Mouse (Mus musculus): ENCODE measurements around the gene Map3k1.

Gene Map3k1

DNA sequence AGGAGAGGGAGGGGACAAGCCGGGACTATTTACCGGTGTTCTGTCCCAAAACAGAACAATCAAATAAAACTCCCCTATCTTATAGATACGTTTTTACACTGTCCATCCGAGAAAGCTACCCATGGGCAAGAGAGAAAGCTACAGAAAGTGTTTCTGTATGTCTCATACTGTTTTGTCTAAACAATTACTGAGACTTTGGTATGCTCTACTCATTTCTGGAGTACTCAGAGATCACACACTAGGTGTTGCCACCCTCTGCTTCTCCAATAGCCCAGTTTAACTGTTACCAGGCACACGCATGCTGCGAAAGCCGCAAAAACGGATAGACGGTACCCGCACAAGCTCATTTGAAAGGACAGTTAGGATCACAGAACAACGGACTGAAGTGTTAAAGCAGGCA is 17.2 kb downstream of the Map3k1 start:
- no peak for DNase-seq (ENCODE audit: low spot score)

DNA sequence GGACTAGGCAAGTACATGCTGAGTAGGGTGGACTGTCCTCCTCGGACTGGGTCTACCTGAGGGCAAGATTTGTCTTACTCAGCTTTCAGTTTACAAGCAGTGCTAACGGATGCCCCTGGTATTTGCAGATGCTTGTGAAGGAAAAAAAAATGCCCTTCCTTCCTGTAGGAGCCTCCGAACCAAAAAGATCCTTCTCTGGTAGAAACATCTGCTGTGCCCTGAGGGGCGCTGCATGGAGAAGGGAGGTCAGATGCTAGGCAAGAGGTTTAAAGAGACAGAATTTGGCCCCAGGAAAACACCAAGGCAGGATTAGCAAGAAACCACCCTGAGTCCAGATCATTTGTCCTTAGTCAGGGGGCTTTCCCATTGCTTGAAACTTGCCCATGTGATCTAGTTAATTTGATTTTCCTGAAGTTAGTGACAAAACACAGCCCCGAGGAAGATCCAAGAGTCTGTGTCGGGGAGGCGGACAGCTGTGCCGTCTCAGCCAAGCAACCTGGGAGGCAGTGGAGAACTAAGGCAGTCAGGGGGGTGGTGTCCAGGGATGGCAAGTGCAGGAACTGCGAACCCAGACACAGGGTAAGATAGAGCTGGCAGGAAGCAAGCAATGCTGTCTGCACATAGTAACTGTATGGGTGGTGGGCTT is 19.2 kb downstream of the Map3k1 start:
- no peak for DNase-seq (ENCODE audit: low spot score)

DNA sequence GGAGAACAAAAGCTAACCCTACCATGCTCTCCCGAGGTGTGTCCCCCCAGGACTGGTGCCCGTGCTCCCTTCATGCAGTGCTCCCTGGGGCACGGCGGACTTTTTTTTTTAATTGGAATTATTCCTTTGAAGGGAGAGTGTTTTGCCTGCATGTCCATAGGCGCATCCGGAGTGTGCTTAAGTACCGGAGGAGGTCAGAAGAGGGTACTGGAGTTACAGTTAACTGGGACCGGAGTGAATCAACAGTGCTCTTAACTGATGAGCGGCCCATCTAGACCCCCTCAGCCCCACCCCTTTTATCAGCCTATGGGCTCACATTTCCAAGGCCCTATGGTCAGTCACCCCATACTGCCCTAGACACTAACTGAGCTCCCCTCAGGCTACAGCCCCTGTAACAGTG is 19.9 kb downstream of the Map3k1 start:
- no peak for DNase-seq (ENCODE audit: low spot score)

DNA sequence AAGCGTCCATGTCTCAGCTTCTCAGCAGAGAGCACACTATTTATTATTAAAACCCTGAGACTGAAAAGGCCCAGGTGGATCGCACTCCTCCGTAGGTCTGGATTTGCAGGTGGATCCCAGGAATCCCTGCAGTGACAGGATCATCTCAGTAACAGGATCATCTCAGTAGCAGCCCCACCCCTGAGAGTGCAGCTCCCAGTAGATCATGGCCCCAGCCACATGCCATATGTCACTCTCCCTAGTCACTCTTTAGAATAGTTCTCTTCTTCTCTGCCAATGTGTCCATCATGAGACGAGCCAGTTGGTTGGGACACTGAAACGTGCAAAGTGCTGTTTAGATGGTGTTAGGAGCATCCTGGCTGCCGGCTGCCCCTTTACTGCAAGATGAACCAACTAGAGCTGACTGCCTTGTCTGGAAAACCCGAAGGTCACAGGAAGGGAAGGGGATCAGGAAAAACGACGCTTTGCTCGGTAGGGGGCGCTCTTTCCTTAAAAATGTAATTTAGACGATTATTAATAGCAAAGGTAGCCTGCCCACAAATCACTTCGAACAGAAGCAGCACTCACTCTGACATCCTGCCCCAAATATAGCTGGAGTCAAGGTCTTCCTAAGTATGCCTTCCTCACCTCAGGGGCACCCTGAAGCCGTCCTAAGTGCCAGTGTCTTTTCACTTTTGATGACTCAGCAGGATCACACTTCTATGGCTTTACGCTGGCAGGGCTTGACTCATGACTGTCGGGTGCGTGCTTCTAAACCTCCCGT is 20.8 kb downstream of the Map3k1 start:
- DNase-seq (ENCODE audit: low spot score): peak; percentile 84

GRCm38 (mm10) chr13:111786584-111786983 is 22.2 kb downstream of the Map3k1 start:
- DNase-seq (ENCODE audit: low spot score): no peak

DNA sequence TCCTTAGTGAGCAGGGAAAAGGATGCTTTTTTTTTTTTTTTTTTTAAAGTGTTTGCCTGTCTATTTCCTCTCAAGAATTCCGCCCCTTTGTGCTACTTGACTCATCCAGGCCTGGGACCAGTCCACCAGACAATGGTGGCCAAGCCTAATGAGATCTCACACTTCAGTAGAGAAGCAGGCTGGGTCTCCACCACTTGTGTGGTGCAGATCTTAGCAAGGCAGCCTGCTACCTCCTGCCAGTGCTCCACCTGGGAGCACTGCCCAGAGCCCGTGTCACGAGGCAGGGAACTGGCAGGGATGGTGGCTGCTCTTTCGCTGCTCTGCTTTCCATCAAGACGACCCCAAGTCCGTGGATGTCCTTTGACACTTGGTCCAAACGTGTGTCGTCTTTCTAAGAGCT is 25.3 kb downstream of the Map3k1 start:
- DNase-seq (ENCODE audit: low spot score): no peak

- DNase-seq (ENCODE audit: low spot score): no peak
Measured at GRCm38 (mm10) chr13:111779471-111779870, 29.3 kb downstream of the Map3k1 start.

DNA sequence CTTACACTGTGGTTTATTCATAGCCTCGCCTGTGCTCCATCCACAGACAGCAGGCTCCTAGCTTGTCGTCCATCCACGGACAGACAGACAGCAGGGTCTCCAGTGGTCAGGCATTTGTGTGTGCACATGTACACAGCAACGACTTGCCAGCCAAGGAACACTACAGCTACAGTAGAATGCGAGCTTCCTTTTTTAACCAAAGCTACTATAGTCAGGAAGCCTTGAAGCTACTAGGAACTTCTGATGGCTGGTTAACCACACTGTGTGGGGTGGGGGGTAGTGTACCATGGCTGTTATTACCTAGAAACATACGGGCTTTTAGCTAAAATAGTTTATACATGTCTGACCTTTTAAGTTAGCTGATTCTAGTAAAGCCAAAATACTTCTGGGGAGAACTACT is 30.2 kb downstream of the Map3k1 start:
- no peak for DNase-seq (ENCODE audit: low spot score)

GRCm38 (mm10) chr13:111777865-111778264 is 30.9 kb downstream of the Map3k1 start:
- no peak for DNase-seq (ENCODE audit: low spot score)

DNA sequence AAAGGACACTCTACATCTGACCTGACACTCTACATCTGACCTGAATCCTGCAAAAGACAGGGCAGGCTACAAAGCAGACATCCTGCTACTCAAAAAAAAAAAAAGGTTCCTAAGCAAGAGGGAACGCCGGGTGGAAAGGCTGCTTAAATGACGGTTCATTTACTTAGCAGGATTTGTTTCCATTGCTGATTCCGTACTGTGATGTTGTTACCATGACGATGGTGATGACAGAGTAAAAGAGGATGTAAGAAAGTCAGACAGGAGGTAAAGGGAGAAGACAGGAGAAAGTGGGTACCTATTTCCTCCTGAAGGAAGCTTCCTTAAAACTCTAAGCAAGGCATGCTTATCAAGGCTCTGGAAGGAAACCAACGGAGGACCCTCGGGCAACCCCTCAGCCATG is 31.6 kb downstream of the Map3k1 start:
- peak; percentile 31 for DNase-seq (ENCODE audit: low spot score)

DNA sequence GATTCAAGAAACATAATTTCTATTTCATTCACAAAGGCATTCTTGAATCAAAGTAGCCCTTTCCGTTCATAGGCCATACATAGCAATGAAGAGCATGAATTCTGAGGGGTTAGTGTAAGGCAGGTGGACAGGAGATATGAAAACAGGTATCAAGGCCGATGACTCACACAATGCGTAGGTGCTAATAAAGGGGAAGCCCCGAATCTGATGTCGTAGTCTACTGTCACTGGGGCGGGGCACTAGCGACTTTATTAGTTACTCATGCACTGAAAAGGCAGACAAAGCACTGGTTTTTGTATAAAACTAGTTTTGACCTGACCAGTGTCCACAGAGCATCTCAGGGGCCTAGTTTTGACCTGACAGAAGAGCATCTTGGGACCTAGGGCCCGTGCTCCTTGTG is 36.7 kb downstream of the Map3k1 start:
- no peak for DNase-seq (ENCODE audit: low spot score)

GRCm38 (mm10) chr13:111771232-111771631 is 37.6 kb downstream of the Map3k1 start:
- DNase-seq (ENCODE audit: low spot score): peak; percentile 59

DNA sequence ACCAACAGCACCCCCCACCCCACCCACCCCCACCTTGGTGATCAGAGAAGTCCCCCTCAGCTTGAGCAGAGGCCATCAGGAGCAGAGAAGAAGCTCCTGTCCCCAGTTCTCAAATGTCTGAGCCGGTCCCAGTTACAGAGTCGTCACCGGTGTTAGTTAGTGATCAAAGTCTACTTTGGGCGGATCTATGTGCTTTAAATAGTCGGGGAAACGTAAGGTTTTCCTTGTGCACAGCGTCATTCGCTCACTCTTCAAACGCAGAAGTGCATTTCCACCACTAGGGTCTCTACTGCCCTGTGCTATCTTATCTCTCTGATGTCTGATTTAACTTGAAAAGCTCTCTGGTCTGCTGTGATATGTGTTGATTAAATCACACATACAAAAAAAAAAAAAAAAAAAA is 38.0 kb downstream of the Map3k1 start:
- no peak for DNase-seq (ENCODE audit: low spot score)

DNA sequence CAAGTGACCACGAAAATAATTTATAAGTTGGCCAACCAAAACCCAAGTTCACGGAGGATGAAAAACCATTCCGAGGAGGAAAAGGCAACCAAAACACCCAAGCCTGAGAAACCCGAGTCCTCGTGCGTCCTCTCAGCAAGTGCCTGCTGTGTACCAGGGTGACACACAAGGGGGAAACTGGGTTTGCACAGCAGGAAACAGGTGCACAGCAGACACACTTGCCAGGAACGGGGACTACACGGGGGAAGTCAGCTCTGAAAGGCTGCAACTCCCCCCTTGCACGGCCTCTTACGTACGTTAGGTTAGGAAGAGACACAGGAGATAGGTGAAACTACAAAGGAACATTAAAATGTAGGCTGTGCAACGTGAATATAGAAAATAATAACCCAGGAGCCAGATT is 46.3 kb downstream of the Map3k1 start:
- no peak for DNase-seq (ENCODE audit: low spot score)

DNA sequence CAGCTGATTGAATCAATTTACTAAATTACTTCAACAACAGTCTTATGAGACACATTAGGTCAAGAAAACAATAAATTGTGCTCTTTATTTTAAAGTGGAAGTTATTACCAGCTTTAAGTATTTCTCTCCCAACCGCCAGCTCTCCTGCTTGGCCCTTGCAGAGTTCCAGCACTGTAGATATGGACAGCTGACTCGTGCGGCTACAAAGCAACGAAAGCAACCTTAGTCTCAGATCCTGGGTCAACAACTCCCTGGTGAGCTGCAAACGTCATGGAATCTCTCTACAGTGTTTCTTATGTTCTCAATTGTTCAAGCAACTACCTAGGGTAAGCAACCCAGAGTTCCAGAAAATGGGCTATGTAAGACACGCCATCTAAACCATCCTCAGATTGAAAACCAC is 51.8 kb downstream of the Map3k1 start:
- DNase-seq (ENCODE audit: low spot score): no peak

GRCm38 (mm10) chr13:111755937-111756336 is 52.9 kb downstream of the Map3k1 start:
- DNase-seq (ENCODE audit: low spot score): no peak

DNA sequence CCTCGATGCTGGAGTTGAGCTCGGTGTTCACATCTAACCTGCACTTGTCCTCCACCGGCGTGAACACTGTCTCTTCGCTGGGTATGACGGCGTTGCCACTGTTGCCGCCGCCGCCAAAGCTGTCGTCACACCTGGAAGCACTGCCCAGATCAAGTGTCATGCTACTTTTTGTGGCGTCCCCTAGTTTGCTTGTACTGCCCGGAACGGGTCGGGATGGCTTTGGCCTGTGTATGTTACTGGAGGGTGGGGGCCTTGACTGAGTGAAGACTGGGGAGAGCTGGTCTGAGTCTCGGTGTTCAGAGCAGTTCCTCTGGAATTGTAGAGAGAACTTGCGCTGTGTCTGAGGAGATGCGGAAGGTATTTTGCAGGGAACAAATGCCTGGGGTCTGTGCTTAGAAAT is 53.4 kb downstream of the Map3k1 start:
- no peak for DNase-seq (ENCODE audit: low spot score)

DNA sequence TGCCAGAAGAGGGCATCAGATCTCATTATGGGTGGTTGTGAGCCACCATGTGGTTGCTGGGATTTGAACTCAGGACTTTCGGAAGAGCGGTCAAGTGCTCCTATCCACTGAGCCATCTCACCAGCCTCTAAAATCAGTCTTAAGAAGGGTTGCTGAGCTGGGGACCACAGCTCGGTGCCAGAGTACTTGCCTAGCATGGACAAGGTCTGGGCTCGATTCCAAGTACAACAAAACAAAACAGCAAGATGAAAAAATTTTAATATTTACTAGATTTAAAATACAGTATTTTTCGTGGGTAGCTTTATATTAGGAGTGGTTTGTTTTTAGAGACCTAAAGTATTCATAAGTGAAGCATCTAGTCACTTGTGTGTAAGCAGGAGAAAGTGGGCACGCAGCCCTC is 55.5 kb downstream of the Map3k1 start:
- DNase-seq (ENCODE audit: low spot score): no peak

DNA sequence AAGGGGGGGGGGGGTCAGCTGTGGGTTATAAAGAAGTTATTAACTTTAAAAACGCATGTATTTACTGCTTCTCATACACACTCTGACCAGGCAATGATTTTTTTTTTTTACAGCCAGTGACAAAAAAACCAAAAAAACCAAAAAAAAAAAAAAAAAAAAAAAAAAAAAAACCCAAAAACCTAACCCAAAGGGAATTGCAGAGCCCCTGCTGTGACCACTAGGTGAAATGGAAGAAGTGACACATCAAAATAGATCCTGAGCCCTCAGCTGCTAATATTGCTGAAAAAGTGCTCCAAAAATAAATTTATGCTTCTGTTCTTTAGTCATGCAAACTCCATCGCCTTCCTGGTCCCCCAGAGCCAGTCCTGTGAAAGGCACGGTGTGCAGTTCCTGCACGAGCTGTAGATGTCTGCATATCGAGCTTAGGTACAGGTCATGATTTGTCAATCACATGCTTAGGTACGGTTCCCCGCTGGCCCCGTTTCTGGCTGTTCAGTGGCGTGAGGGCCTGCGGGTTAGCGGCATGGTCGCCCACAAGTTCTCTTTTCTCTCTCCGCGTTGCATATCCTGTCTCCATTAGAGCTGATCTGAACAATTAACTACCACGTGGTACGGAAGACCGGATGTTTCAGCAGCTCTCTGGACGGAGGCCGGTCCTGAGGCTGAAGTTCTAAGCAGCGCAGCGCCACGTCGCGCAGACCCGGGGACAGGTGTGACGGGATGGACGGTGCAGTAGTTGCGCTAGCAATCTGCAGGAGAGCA is 60.3 kb downstream of the Map3k1 start:
- no peak for DNase-seq (ENCODE audit: low spot score)

- DNase-seq (ENCODE audit: low spot score): no peak
Measured at GRCm38 (mm10) chr13:111746831-111747230, 62.0 kb downstream of the Map3k1 start.

DNA sequence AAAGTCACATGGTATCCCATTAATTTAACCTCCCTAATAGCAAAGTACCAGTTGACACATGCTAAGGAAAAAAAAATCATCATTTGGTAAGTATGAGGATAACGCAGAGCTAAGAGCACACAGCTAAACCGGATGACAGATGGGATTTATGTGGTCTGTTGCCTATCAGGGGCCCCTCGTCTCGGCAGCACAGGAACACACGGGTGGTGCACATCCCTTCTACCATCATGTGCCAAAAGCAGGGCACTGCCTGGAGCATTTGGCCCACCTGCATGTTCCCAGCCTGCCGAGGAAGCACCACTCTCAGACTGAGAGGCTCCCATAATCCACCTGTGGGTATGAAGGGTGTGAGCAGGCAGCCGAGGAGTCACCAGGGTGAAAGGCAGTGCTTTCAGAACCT is 63.6 kb downstream of the Map3k1 start:
- no peak for DNase-seq (ENCODE audit: low spot score)

GRCm38 (mm10) chr13:111744233-111745000 is 64.4 kb downstream of the Map3k1 start:
- DNase-seq (ENCODE audit: low spot score): peak; percentile 2
